Mouse (Mus musculus) liver, adult 2 months (tissue): Measurements from ENCODE around the gene Actc1. TPM values are rescaled to one million over a fixed set of nuclear protein-coding genes. Genes with fewer than 3 reads are reported as not detected.

ENCODE experiments used
- DNase-seq: peaks from one replicate; pipeline ENCODE4 v3.0.0-alpha.2; 2011; ENCODE audit warnings: low read depth, low spot score; ENCODE audit errors: extremely low read depth
- H3K27ac ChIP-seq: fragments of 200-500 bp; replicated peaks from 2 replicates; pipeline ENCODE4 v1.5.1; 2012; ENCODE audit warnings: low read depth, mild to moderate bottlenecking, control low read depth, inconsistent platforms, low read length; ENCODE audit not compliant: insufficient read depth
- H3K27me3 ChIP-seq: fragments of 200-500 bp; 2 replicates; pipeline ENCODE4 v1.6.1; 2012; ENCODE audit warnings: mild to moderate bottlenecking, moderate library complexity, low read length, inconsistent platforms; ENCODE audit not compliant: control insufficient read depth, insufficient read depth
- H3K36me3 ChIP-seq: fragments of 200-500 bp; 2 replicates; pipeline ENCODE4 v1.6.1; 2012; ENCODE audit warnings: low read length, inconsistent platforms; ENCODE audit not compliant: control insufficient read depth, insufficient read depth
- H3K4me1 ChIP-seq: fragments of 200-500 bp; 2 replicates; pipeline ENCODE4 v1.6.1; 2011; ENCODE audit warnings: low read length; ENCODE audit not compliant: control insufficient read depth, insufficient read depth
- H3K4me3 ChIP-seq: fragments of 200-500 bp; 2 replicates; pipeline ENCODE4 v1.5.1; 2011; ENCODE audit warnings: low read depth, mild to moderate bottlenecking, control low read depth, low read length, moderate library complexity; ENCODE audit not compliant: insufficient read depth
- H3K79me2 ChIP-seq: fragments of 200-500 bp; 2 replicates; pipeline ENCODE4 v1.6.1; 2012; ENCODE audit warnings: inconsistent platforms, mild to moderate bottlenecking, low read length, moderate library complexity; ENCODE audit not compliant: control insufficient read depth, insufficient read depth
- H3K9ac ChIP-seq: fragments of 200-500 bp; 2 replicates; pipeline ENCODE4 v1.6.1; 2012; ENCODE audit warnings: low read depth, mild to moderate bottlenecking, control low read depth, inconsistent platforms, low read length
- CTCF ChIP-seq: fragments of 200-500 bp; IDR thresholded peaks from 2 replicates; pipeline ENCODE4 v1.5.1; 2011; ENCODE audit warnings: low read depth, low read length, control low read depth
- POLR2A ChIP-seq: fragments of 200-500 bp; IDR thresholded peaks from 2 replicates; pipeline ENCODE4 v1.6.1; 2011; ENCODE audit warnings: low read length, control low read depth; ENCODE audit not compliant: insufficient read depth; ENCODE audit errors: extremely low read depth
- WGBS: fragments of 180-500 bp; shearing (Covaris S2); methylation state at CpG from one replicate; pipeline ENCODE4 v1.1.7; 2018; 5-methylcytosine and 5-hydroxymethylcytosine counted together
- polyA plus RNA-seq: library from polyadenylated mRNA; depleted of rRNA; stranded (reverse); fragments of >200 nt; gene quantifications from 2 replicates; pipeline ENCODE4 v1.2.3, GENCODE M21; 2012; rRNA removed
- total RNA-seq: library from RNA; depleted of rRNA; stranded (reverse); fragments of >200 nt; gene quantifications from 2 replicates; pipeline ENCODE4 v1.2.3, GENCODE M21; 2014; rRNA removed

The Actc1 gene
- 0.09 TPM in 1 of 2 replicates, not detected in the other for total RNA-seq
- polyA plus RNA-seq, result 0.09 and 0.25 TPM in 2 replicates

GRCm38 (mm10) chr2:114052696-114053598, at the start of gene Actc1:
Gene Actc1 (minus strand): TSS chr2:114053548.
- peak within 1 kb of the TSS; percentile 38 for H3K4me3 ChIP-seq
- DNase-seq, result no peak
- H3K27me3 ChIP-seq, result no peaks in the 10 kb centered on the region
- no peak within 1 kb of the TSS for H3K27ac ChIP-seq
- 40% methylated on average over 14 of the region's 14 CpGs for WGBS
- peaks cover 4% of the 10 kb centered on the region for H3K4me1 ChIP-seq
- H3K36me3 ChIP-seq, result no peaks in the 10 kb centered on the region
- TF ChIP-seq POLR2A, result no peak
- no peak within 1 kb of the TSS for H3K9ac ChIP-seq
- no peaks in the 10 kb centered on the region for H3K79me2 ChIP-seq

- 41% methylated on average over 3 of the region's 3 CpGs for WGBS
- Histone ChIP-seq H3K27ac (no peak overlapping the region), H3K4me3 (no peak overlapping the region), H3K79me2 (no peaks in the 10 kb centered on the region), H3K9ac (no peak overlapping the region), H3K36me3 (peaks cover 21% of the 10 kb centered on the region), H3K27me3 (no peaks in the 10 kb centered on the region), H3K4me1 (peaks cover 16% of the 10 kb centered on the region)
- TF ChIP-seq CTCF, result no peak
- TF ChIP-seq POLR2A, result no peak
- peak; percentile 82 for DNase-seq
Measured at GRCm38 (mm10) chr2:114102471-114102870, 49.1 kb upstream of the Actc1 start.

GRCm38 (mm10) chr2:114100834-114101233, 47.5 kb upstream of the Actc1 start:
- DNase-seq, result no peak
- Histone ChIP-seq H3K9ac (no peak overlapping the region), H3K27me3 (no peaks in the 10 kb centered on the region), H3K4me3 (no peak overlapping the region), H3K4me1 (peaks cover 17% of the 10 kb centered on the region), H3K27ac (no peak overlapping the region), H3K36me3 (peaks cover 15% of the 10 kb centered on the region), H3K79me2 (no peaks in the 10 kb centered on the region)
- WGBS, result 96% methylated on average over 9 of the region's 9 CpGs
- TF ChIP-seq CTCF (no peak), POLR2A (no peak)

- H3K27ac ChIP-seq, result peak overlapping the region; percentile 66
- no peaks in the 10 kb centered on the region for H3K79me2 ChIP-seq
- H3K4me3 ChIP-seq, result no peak overlapping the region
- H3K4me1 ChIP-seq, result peaks cover 17% of the 10 kb centered on the region
- WGBS, result 26% methylated on average over 3 of the region's 3 CpGs
- peaks cover 10% of the 10 kb centered on the region for H3K36me3 ChIP-seq
- no peaks in the 10 kb centered on the region for H3K27me3 ChIP-seq
- peak; percentile 95 for DNase-seq
- TF ChIP-seq POLR2A (no peak), CTCF (no peak)
- no peak overlapping the region for H3K9ac ChIP-seq
Measured at GRCm38 (mm10) chr2:114099816-114100215, 46.5 kb upstream of the Actc1 start.

- no peaks in the 10 kb centered on the region for H3K27me3 ChIP-seq
- peaks cover 8% of the 10 kb centered on the region for H3K36me3 ChIP-seq
- DNase-seq, result peak; percentile 83
- H3K4me1 ChIP-seq, result peaks cover 17% of the 10 kb centered on the region
- no peak overlapping the region for H3K9ac ChIP-seq
- peak overlapping the region; percentile 66 for H3K27ac ChIP-seq
- 48% methylated on average over 5 of the region's 5 CpGs for WGBS
- H3K4me3 ChIP-seq, result no peak overlapping the region
- no peaks in the 10 kb centered on the region for H3K79me2 ChIP-seq
- TF ChIP-seq CTCF, result no peak
- TF ChIP-seq POLR2A, result no peak
Measured at GRCm38 (mm10) chr2:114099109-114099508, 45.8 kb upstream of the Actc1 start.

GRCm38 (mm10) chr2:114097627-114098026, 44.3 kb upstream of the Actc1 start:
- Histone ChIP-seq H3K4me1 (peaks cover 17% of the 10 kb centered on the region), H3K27me3 (no peaks in the 10 kb centered on the region), H3K36me3 (peaks cover 5% of the 10 kb centered on the region; the same call in 1 of the 2 replicates), H3K27ac (peak overlapping the region; percentile 9; the same call in 1 of the 2 replicates), H3K9ac (no peak overlapping the region), H3K79me2 (no peaks in the 10 kb centered on the region), H3K4me3 (no peak overlapping the region)
- WGBS, result 30% methylated on average over 4 of the region's 4 CpGs
- DNase-seq, result peak; percentile 86
- no peak for TF ChIP-seq POLR2A
